Mouse (Mus musculus): Measurements from ENCODE around the gene Gm45808.

- no peak for TF ChIP-seq EP300 (optimal IDR thresholded peaks at IDR 0.05)
- TF ChIP-seq CTCF (IDR thresholded peaks at IDR 0.05; ENCODE audit: low read depth): peak; percentile 57
Measured at GRCm38 (mm10) chr7:45521728-45522184, 35.1 kb upstream of the Gm45808 start.

Data from stomach, postnatal 0 days (tissue).